Mouse (Mus musculus) erythroid progenitor cell, adult 5-6 weeks (primary cell): ENCODE measurements around the gene Kansl3. TPM values are rescaled to one million over a fixed set of nuclear protein-coding genes. Genes with fewer than 3 reads are reported as not detected.

ENCODE experiments used
- ATAC-seq: replicated peaks from 2 replicates; pipeline ENCODE4 v1.8.0; 2016; ENCODE audit warnings: moderate number of reproducible peaks, mild to moderate bottlenecking, moderate TSS enrichment, inconsistent platforms; ENCODE audit not compliant: poor library complexity, low FRiP score, severe bottlenecking
- total RNA-seq, 2 experiments: library from RNA; stranded (forward) in 1 of 2; stranded (reverse) in 1 of 2; fragments of 150-400 nt in 1 of 2; fragments of 186-747, 209-891 nt in 1 of 2; gene quantifications; 2 replicates each; pipeline versions ENCODE4 v1.2.3 to v1.2.4; 2015 to 2017; ENCODE audit warnings: low replicate concordance in 2 of 2

The Kansl3 gene
- total RNA-seq, 2 experiments from 2014 or later = 16.3 to 23.2 TPM

- ATAC-seq = no peak
Measured at GRCm38 (mm10) chr1:36323746-36324448, 45.1 kb downstream of the Kansl3 start.

GRCm38 (mm10) chr1:36323076-36323475 lies 45.9 kb downstream of the Kansl3 start:
- no peak for ATAC-seq

GRCm38 (mm10) chr1:36321829-36322573 lies 47.0 kb downstream of the Kansl3 start:
- no peak for ATAC-seq

- no peak for ATAC-seq
Measured at GRCm38 (mm10) chr1:36321164-36321563, 47.8 kb downstream of the Kansl3 start.

GRCm38 (mm10) chr1:36315776-36316100 lies 53.2 kb downstream of the Kansl3 start:
- ATAC-seq = no peak

- no peak for ATAC-seq
Measured at GRCm38 (mm10) chr1:36314959-36315775, 53.8 kb downstream of the Kansl3 start.

- no peak for ATAC-seq
Measured at GRCm38 (mm10) chr1:36309498-36309901, 59.5 kb downstream of the Kansl3 start.

GRCm38 (mm10) chr1:36308966-36309475 lies 60.0 kb downstream of the Kansl3 start:
- ATAC-seq = no peak

GRCm38 (mm10) chr1:36308451-36308901 lies 60.5 kb downstream of the Kansl3 start:
- ATAC-seq = 0 out of 2 replicates have a peak, but pooled peaks have one; percentile 8

GRCm38 (mm10) chr1:36307495-36308280 lies 61.3 kb downstream of the Kansl3 start, which contains the start of gene Arid5a:
TSS of gene Arid5a (plus strand) at chr1:36307733.
- ATAC-seq = peak; percentile 92

- no peak; the same call in 1 of the 2 replicates for ATAC-seq
Measured at GRCm38 (mm10) chr1:36307121-36307494, 61.9 kb downstream of the Kansl3 start.

- ATAC-seq = no peak
Measured at GRCm38 (mm10) chr1:36306120-36306519, 62.9 kb downstream of the Kansl3 start.

- no peak for ATAC-seq
Measured at GRCm38 (mm10) chr1:36304764-36305163, 64.2 kb downstream of the Kansl3 start.

GRCm38 (mm10) chr1:36303381-36304320 lies 65.3 kb downstream of the Kansl3 start:
- ATAC-seq = no peak

- ATAC-seq = no peak
Measured at GRCm38 (mm10) chr1:36302957-36303356, 66.0 kb downstream of the Kansl3 start.

- ATAC-seq = no peak
Measured at GRCm38 (mm10) chr1:36302273-36302672, 66.7 kb downstream of the Kansl3 start.

- ATAC-seq = no peak
Measured at GRCm38 (mm10) chr1:36300486-36300885, 68.5 kb downstream of the Kansl3 start.

- ATAC-seq = no peak
Measured at GRCm38 (mm10) chr1:36299676-36300075, 69.3 kb downstream of the Kansl3 start.
